Mouse (Mus musculus): Measurements from ENCODE around the gene Dlgap4. TPM values are rescaled to one million over a fixed set of nuclear protein-coding genes. Genes with fewer than 3 reads are reported as not detected.

The Dlgap4 gene
- polyA plus RNA-seq, 1 experiment from 2014 or later, result 50.0 TPM

DNA sequence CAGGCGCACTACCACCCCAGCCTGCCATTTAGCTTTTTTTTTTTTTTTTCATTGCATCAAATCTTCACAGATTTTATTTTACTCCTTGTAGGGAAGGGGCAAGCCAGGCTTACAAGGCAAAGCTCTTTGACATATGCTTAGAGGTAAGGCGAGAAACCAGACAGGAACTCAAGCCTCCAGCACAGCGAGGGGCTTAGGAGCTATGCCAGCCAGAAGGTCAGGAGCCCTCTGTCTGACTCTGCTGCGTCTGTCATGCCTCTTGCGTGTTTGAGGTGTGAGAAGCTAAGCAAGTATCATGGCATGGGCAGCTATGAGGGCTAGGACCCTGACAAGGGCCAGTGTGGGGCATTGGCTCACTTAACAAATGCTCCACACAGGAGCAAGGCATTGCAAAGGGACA, 53.8 kb downstream of the Dlgap4 start:
- ATAC-seq (replicated peaks; ENCODE audit: low FRiP score) (no peak), DNase-seq (ENCODE audit: low spot score) (no peak)
- H3K4me2 ChIP-seq, result no peak overlapping the region
- no peaks in the 10 kb centered on the region for H3K9me3 ChIP-seq (ENCODE audit: control insufficient read depth, low read length)
- no peak overlapping the region for H3K27ac ChIP-seq (ENCODE audit: low read depth, low read length)
- 81% methylated on average over 5 of the region's 5 CpGs for WGBS
- no peak overlapping the region for H3K4me3 ChIP-seq (ENCODE audit: low read depth, low read length)
- H3K4me1 ChIP-seq (replicated peaks; ENCODE audit: control insufficient read depth, insufficient read depth, low read length), result no peaks in the 10 kb centered on the region
- no peaks in the 10 kb centered on the region for H3K27me3 ChIP-seq (replicated peaks; ENCODE audit: control insufficient read depth, insufficient read depth, low read length)
- H3K9ac ChIP-seq (ENCODE audit: low read depth, low read length), result no peak overlapping the region
- no peaks in the 10 kb centered on the region for H3K36me3 ChIP-seq (ENCODE audit: control insufficient read depth, insufficient read depth, low read length)

DNA sequence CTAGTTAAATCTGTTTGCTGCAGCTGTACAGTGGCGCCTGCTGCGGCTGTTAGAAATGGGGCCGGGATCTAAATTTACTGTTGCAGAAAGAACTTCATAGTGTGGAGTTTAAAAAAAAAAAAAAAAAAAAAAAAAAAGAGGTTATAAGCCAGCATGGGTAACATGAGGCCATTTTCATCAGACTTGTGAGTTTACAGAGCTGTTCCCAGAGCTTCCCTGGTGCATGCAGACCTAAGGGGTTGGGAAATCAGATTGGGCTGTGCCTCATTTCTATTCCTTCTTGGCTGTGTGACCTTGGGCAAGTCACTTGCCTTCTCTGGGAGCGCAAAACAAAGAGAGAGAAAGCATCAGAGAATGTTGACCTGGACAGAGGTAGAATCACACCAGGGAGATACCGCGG, 55.1 kb downstream of the Dlgap4 start:
- ATAC-seq (replicated peaks; ENCODE audit: low FRiP score), result no peak
- WGBS, result 92% methylated on average over 6 of the region's 6 CpGs

DNA sequence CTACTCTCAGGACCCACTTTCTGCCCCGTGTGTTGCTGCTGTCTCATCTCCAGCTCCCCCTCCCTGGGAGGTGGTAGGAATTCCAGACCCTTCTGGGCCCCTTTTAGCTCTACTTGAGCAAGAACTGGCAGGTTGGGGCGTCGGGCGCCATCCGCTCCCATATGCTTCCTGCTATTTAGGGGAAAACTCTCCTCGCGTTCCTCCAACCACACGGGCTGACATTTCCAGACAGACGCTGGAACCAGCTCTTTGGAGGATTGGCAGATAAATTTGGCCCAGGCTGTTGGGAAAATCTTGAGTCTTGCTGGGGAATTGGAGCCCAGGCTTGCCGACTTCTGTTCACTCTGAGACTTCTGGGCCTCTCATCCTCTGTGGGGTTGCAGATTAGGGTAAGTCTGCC, 59.8 kb downstream of the Dlgap4 start:
- Histone ChIP-seq H3K27ac (ENCODE audit: low read depth, low read length) (no peak overlapping the region), H3K4me3 (ENCODE audit: low read depth, low read length) (no peak overlapping the region), H3K4me2 (no peak overlapping the region), H3K4me1 (replicated peaks; ENCODE audit: control insufficient read depth, insufficient read depth, low read length) (no peaks in the 10 kb centered on the region), H3K9me3 (ENCODE audit: control insufficient read depth, low read length) (no peaks in the 10 kb centered on the region), H3K9ac (ENCODE audit: low read depth, low read length) (no peak overlapping the region), H3K27me3 (replicated peaks; ENCODE audit: control insufficient read depth, insufficient read depth, low read length) (no peaks in the 10 kb centered on the region), H3K36me3 (ENCODE audit: control insufficient read depth, insufficient read depth, low read length) (no peaks in the 10 kb centered on the region)
- DNase-seq (ENCODE audit: low spot score) (no peak), ATAC-seq (replicated peaks; ENCODE audit: low FRiP score) (no peak)
- WGBS, result 80% methylated on average over 10 of the region's 10 CpGs

More for the DNA sequence above, 55.1 kb downstream of the Dlgap4 start:
- Histone ChIP-seq H3K4me2 (no peak overlapping the region), H3K27me3 (replicated peaks; ENCODE audit: control insufficient read depth, insufficient read depth, low read length) (no peaks in the 10 kb centered on the region), H3K9ac (ENCODE audit: low read depth, low read length) (no peak overlapping the region), H3K9me3 (ENCODE audit: control insufficient read depth, low read length) (no peaks in the 10 kb centered on the region), H3K4me3 (ENCODE audit: low read depth, low read length) (no peak overlapping the region), H3K27ac (ENCODE audit: low read depth, low read length) (no peak overlapping the region), H3K36me3 (ENCODE audit: control insufficient read depth, insufficient read depth, low read length) (no peaks in the 10 kb centered on the region), H3K4me1 (replicated peaks; ENCODE audit: control insufficient read depth, insufficient read depth, low read length) (no peaks in the 10 kb centered on the region)
- no peak for DNase-seq (ENCODE audit: low spot score)

DNA sequence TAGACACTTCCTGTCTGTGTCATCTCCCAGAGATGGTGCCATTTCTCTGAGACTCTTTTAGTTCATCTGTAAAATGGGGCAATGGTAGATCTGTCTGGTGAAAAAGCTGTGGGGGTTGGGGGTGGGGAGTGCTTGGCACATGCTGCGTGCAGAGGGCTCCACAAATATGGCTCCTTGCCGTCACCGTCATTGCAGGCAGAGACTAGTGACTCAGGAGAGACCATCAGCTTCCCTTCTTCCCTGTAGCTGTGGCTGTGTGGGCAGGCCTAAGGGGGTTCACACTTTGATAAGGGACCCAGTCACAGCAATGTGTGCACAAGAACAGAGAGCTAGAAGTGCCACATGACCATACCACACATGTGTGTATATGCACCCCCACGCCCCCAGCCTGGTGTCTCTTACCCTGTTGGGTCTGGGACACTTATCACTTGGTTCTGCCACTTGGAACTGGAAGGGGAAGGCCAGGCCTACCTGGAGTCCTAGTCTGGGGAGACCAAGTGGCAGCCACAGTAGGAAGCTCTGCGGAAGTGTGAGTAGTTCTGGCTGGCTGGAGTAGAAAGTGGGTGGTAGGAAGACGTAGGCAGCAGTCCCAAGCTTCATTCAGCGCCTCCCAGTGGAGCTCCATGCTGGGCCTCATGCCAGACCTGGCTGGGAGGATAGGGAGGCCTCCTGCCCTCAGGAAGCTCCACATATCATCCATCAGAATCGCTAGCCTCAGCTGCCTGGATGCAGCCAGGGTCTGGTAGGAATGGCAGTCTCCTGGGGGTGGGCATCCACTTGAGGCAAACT, 60.6 kb downstream of the Dlgap4 start:
- H3K4me1 ChIP-seq (replicated peaks; ENCODE audit: control insufficient read depth, insufficient read depth, low read length), result no peaks in the 10 kb centered on the region
- H3K9me3 ChIP-seq (ENCODE audit: control insufficient read depth, low read length), result no peaks in the 10 kb centered on the region
- no peak overlapping the region for H3K27ac ChIP-seq (ENCODE audit: low read depth, low read length)
- no peak for ATAC-seq (replicated peaks; ENCODE audit: low FRiP score)
- H3K36me3 ChIP-seq (ENCODE audit: control insufficient read depth, insufficient read depth, low read length), result no peaks in the 10 kb centered on the region
- no peak overlapping the region for H3K4me3 ChIP-seq (ENCODE audit: low read depth, low read length)
- no peak overlapping the region for H3K9ac ChIP-seq (ENCODE audit: low read depth, low read length)
- H3K27me3 ChIP-seq (replicated peaks; ENCODE audit: control insufficient read depth, insufficient read depth, low read length), result no peaks in the 10 kb centered on the region
- 65% methylated on average over 8 of the region's 8 CpGs for WGBS
- no peak for DNase-seq (ENCODE audit: low spot score)
- no peak overlapping the region for H3K4me2 ChIP-seq

DNA sequence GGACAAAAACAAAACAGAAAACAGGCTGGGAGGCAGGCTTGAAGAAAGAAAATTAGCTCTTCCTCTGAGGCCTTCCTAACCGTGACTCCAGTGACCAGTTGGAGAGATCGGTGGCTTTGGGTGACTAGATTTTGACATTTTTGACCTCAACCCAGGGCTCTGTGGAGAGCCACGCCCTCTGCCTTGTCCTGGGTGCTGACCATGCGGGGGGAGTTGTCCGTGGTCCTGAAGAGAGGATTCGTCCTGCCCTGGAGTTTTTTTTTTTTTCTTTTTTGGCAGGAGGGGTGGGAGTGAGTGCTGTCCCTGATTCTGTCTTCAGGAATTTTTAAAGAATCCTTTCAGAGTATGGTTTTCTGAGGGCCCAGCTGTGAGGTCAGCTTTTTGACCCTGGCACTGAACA, 63.4 kb downstream of the Dlgap4 start:
- ATAC-seq (replicated peaks; ENCODE audit: low FRiP score) (no peak), DNase-seq (ENCODE audit: low spot score) (peak; percentile 51)
- Histone ChIP-seq H3K9ac (ENCODE audit: low read depth, low read length) (no peak overlapping the region), H3K36me3 (ENCODE audit: control insufficient read depth, insufficient read depth, low read length) (no peaks in the 10 kb centered on the region), H3K4me1 (replicated peaks; ENCODE audit: control insufficient read depth, insufficient read depth, low read length) (no peaks in the 10 kb centered on the region), H3K27me3 (replicated peaks; ENCODE audit: control insufficient read depth, insufficient read depth, low read length) (no peaks in the 10 kb centered on the region), H3K4me3 (ENCODE audit: low read depth, low read length) (no peak overlapping the region), H3K4me2 (no peak overlapping the region), H3K27ac (ENCODE audit: low read depth, low read length) (no peak overlapping the region), H3K9me3 (ENCODE audit: control insufficient read depth, low read length) (no peaks in the 10 kb centered on the region)
- 6% methylated on average over 6 of the region's 6 CpGs for WGBS

DNA sequence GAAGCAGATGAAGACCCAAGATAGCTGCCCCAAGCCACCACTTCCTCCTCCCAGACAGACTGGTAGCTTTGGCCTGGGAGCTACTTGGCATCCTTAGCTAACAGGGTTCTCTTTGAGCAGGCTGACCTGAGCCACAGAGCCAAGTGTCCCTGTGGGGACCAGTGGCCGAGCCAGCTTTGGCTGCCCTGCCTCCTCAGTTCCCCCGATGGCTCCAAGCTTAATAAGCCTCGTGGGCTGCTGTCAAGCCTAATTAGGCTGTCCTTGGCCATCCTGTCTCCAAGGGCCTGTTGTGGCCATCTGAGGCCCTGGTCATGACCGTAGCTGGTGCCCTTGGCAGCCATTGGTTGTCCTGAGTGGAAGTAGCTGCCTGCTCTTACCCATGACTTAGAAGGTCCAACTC, 64.6 kb downstream of the Dlgap4 start:
- H3K9ac ChIP-seq (ENCODE audit: low read depth, low read length), result no peak overlapping the region
- DNase-seq (ENCODE audit: low spot score) (no peak), ATAC-seq (replicated peaks; ENCODE audit: low FRiP score) (no peak)
- no peak overlapping the region for H3K27ac ChIP-seq (ENCODE audit: low read depth, low read length)
- no peaks in the 10 kb centered on the region for H3K4me1 ChIP-seq (replicated peaks; ENCODE audit: control insufficient read depth, insufficient read depth, low read length)
- no peak overlapping the region for H3K4me2 ChIP-seq
- no peak overlapping the region for H3K4me3 ChIP-seq (ENCODE audit: low read depth, low read length)
- no peaks in the 10 kb centered on the region for H3K36me3 ChIP-seq (ENCODE audit: control insufficient read depth, insufficient read depth, low read length)
- H3K27me3 ChIP-seq (replicated peaks; ENCODE audit: control insufficient read depth, insufficient read depth, low read length), result no peaks in the 10 kb centered on the region
- H3K9me3 ChIP-seq (ENCODE audit: control insufficient read depth, low read length), result no peaks in the 10 kb centered on the region
- WGBS, result 73% methylated on average over 4 of the region's 4 CpGs

DNA sequence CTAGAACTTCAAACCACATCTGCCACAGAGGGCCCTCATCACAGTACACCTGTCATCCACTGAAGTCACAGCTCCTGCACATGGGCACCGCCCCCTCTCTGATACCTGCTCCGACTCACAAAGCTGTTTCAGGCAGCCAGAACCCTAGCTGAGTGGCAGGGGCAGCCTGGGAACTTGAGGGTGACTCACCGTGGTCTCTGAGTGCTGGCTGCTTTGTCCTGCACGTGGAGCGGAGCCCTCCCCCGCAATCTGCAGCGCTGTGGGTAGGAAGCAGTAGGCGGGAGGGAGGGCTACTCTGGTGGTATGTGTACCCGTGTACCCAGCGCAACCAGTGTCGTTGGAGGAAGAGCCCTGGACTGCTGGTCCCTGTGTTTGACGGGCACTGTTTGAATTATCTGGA, 69.5 kb downstream of the Dlgap4 start:
- Histone ChIP-seq H3K27ac (ENCODE audit: low read depth, low read length) (no peak overlapping the region), H3K36me3 (ENCODE audit: control insufficient read depth, insufficient read depth, low read length) (no peaks in the 10 kb centered on the region), H3K9me3 (ENCODE audit: control insufficient read depth, low read length) (no peaks in the 10 kb centered on the region), H3K4me1 (replicated peaks; ENCODE audit: control insufficient read depth, insufficient read depth, low read length) (no peaks in the 10 kb centered on the region), H3K4me3 (ENCODE audit: low read depth, low read length) (no peak overlapping the region), H3K4me2 (no peak overlapping the region), H3K9ac (ENCODE audit: low read depth, low read length) (no peak overlapping the region), H3K27me3 (replicated peaks; ENCODE audit: control insufficient read depth, insufficient read depth, low read length) (no peaks in the 10 kb centered on the region)
- ATAC-seq (replicated peaks; ENCODE audit: low FRiP score) (no peak), DNase-seq (ENCODE audit: low spot score) (no peak)
- WGBS, result 42% methylated on average over 12 of the region's 12 CpGs

DNA sequence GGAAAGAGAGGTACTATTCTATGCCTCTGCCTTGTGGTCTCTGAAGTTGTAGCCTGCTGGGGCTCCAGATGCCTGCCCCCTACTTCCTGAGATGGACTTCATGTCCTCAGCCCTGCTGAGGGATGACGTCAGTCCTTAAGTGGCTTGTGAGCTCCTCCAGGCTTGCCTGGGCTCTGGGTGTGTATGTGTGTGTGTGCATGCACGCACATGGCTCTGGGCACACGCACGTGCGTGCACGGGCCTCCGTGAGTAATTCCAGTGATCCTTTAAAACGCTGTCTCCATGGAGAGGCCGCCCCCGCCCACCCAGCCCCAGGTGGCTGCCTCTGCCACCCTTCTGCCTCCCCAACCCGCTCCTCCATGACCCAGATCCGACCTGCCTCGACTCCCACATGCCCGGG, 72.5 kb downstream of the Dlgap4 start:
- ATAC-seq (replicated peaks; ENCODE audit: low FRiP score), result no peak
- no peak for DNase-seq (ENCODE audit: low spot score)
- H3K4me1 ChIP-seq (replicated peaks; ENCODE audit: control insufficient read depth, insufficient read depth, low read length), result no peaks in the 10 kb centered on the region
- H3K27me3 ChIP-seq (replicated peaks; ENCODE audit: control insufficient read depth, insufficient read depth, low read length), result peaks cover 8% of the 10 kb centered on the region; the same call in 1 of the 2 replicates
- H3K4me2 ChIP-seq, result no peak overlapping the region
- no peaks in the 10 kb centered on the region for H3K36me3 ChIP-seq (ENCODE audit: control insufficient read depth, insufficient read depth, low read length)
- WGBS, result 79% methylated on average over 14 of the region's 14 CpGs
- no peak overlapping the region for H3K4me3 ChIP-seq (ENCODE audit: low read depth, low read length)
- no peak overlapping the region for H3K27ac ChIP-seq (ENCODE audit: low read depth, low read length)
- H3K9me3 ChIP-seq (ENCODE audit: control insufficient read depth, low read length), result no peaks in the 10 kb centered on the region
- no peak overlapping the region for H3K9ac ChIP-seq (ENCODE audit: low read depth, low read length)

DNA sequence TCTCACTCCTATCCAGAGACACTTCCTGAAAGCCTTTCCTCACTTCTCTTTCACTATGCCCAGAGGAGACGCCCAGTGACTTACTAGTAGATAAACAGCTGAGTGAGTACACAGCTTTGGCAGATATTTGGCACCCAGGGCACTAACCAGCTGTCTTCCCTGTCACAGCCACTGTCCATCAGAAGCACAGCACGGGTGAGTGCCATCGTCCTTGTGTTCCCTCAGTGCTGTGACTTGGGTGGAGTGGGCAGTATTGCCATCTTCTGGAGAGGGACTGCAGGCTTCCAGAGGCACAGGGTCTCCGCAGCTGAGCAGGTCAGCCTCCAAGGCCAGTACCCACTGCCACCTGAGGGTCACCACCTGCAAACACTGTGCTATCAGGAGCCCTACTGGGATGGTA, 73.2 kb downstream of the Dlgap4 start:
- ATAC-seq (replicated peaks; ENCODE audit: low FRiP score) (no peak), DNase-seq (ENCODE audit: low spot score) (no peak)
- Histone ChIP-seq H3K9me3 (ENCODE audit: control insufficient read depth, low read length) (no peaks in the 10 kb centered on the region), H3K4me1 (replicated peaks; ENCODE audit: control insufficient read depth, insufficient read depth, low read length) (no peaks in the 10 kb centered on the region), H3K4me3 (ENCODE audit: low read depth, low read length) (no peak overlapping the region), H3K9ac (ENCODE audit: low read depth, low read length) (no peak overlapping the region), H3K4me2 (no peak overlapping the region), H3K27ac (ENCODE audit: low read depth, low read length) (no peak overlapping the region), H3K27me3 (replicated peaks; ENCODE audit: control insufficient read depth, insufficient read depth, low read length) (peaks cover 8% of the 10 kb centered on the region; the same call in 1 of the 2 replicates), H3K36me3 (ENCODE audit: control insufficient read depth, insufficient read depth, low read length) (no peaks in the 10 kb centered on the region)
- 66% methylated on average over 4 of the region's 4 CpGs for WGBS
